Mouse (Mus musculus) CH12.LX (cell line): ENCODE results near the gene G430095P16Rik. TPM values are rescaled to one million over a fixed set of nuclear protein-coding genes. Genes with fewer than 3 reads are reported as not detected.

Experiments used
- DNase-seq: peaks from one replicate; pipeline ENCODE4 v3.0.0-alpha.2; 2013; ENCODE audit errors: extremely low read depth
- H3K27ac ChIP-seq: 2 replicates; pipeline ENCODE4 v1.5.1; 2012; ENCODE audit warnings: low read depth, mild to moderate bottlenecking, control low read depth, moderate library complexity; ENCODE audit not compliant: insufficient read depth
- H3K27me3 ChIP-seq: replicated peaks from 2 replicates; pipeline ENCODE3; 2012; ENCODE audit warnings: inconsistent platforms
- H3K36me3 ChIP-seq, 2 experiments: replicated peaks in 1 of 2; 2 replicates each; pipeline versions ENCODE3 to v1.6.1; 2012; ENCODE audit warnings: inconsistent platforms in 1 of 2, low read length in 1 of 2, mild to moderate bottlenecking in 1 of 2, mixed read lengths in 1 of 2, moderate library complexity in 1 of 2; ENCODE audit not compliant: control insufficient read depth in 1 of 2, insufficient read depth in 1 of 2
- H3K4me1 ChIP-seq, 2 experiments: 2 replicates each; pipeline ENCODE4 v1.6.1; 2012; ENCODE audit warnings: inconsistent platforms in 1 of 2, moderate library complexity in 1 of 2; ENCODE audit not compliant: insufficient read depth in 2 of 2, control insufficient read depth in 1 of 2
- H3K4me2 ChIP-seq: 2 replicates; pipeline ENCODE4 v1.6.1; 2012; ENCODE audit warnings: low read depth, mild to moderate bottlenecking, control low read depth; ENCODE audit not compliant: poor library complexity, insufficient read depth, severe bottlenecking
- H3K4me3 ChIP-seq, 3 experiments: fragments of 150-350 bp in 1 of 3; sonication (generic) in 1 of 3; replicated peaks in 1 of 3; 2 replicates each; pipeline versions ENCODE3 to v1.5.1; 2011 to 2012; ENCODE audit warnings: low read depth in 2 of 3, low read length in 2 of 3, mild to moderate bottlenecking in 2 of 3, moderate library complexity in 2 of 3, control low read depth in 1 of 3, improper control_type of control experiment in 1 of 3, inconsistent platforms in 1 of 3, mixed read lengths in 1 of 3; ENCODE audit not compliant: poor library complexity in 1 of 3
- H3K79me2 ChIP-seq: replicated peaks from 2 replicates; pipeline ENCODE4 v1.6.1; 2012; ENCODE audit warnings: mild to moderate bottlenecking, moderate library complexity; ENCODE audit not compliant: control insufficient read depth, poor library complexity, insufficient read depth, severe bottlenecking; ENCODE audit errors: extremely low read depth
- H3K9ac ChIP-seq: 2 replicates; pipeline ENCODE4 v1.6.1; 2012; ENCODE audit warnings: low read depth, mild to moderate bottlenecking, control low read depth, moderate library complexity; ENCODE audit not compliant: insufficient read depth
- H3K9me3 ChIP-seq: replicated peaks from 2 replicates; pipeline ENCODE3; 2012; ENCODE audit warnings: low read length, inconsistent platforms, mixed read lengths
- BHLHE40 ChIP-seq: IDR thresholded peaks from 2 replicates; pipeline ENCODE4 v1.6.1; 2011; ENCODE audit warnings: mild to moderate bottlenecking, low read depth, low read length, improper control_type of control experiment
- CHD1 ChIP-seq: IDR thresholded peaks from 2 replicates; pipeline ENCODE4 v1.6.1; 2012; ENCODE audit warnings: low read depth, low read length, improper control_type of control experiment, inconsistent platforms
- CHD2 ChIP-seq: IDR thresholded peaks from 2 replicates; pipeline ENCODE4 v1.6.1; 2011; ENCODE audit warnings: low read length, improper control_type of control experiment
- CTCF ChIP-seq, 2 experiments: IDR thresholded peaks in 1 of 2; conservative IDR thresholded peaks in 1 of 2; 2 replicates each; pipeline ENCODE4 v1.5.1; 2011 to 2012; ENCODE audit warnings: low read depth in 2 of 2, low read length in 2 of 2, improper control_type of control experiment in 1 of 2, inconsistent platforms in 1 of 2, mild to moderate bottlenecking in 1 of 2, moderate library complexity in 1 of 2
- E2F4 ChIP-seq: IDR thresholded peaks from 2 replicates; pipeline ENCODE4 v1.6.1; 2011; ENCODE audit warnings: low read depth, low read length, improper control_type of control experiment; ENCODE audit not compliant: insufficient replicate concordance
- ELF1 ChIP-seq: IDR thresholded peaks from 2 replicates; pipeline ENCODE4 v1.6.1; 2014; ENCODE audit warnings: low read depth, mild to moderate bottlenecking, inconsistent platforms, low read length, improper control_type of control experiment
- ETS1 ChIP-seq: conservative IDR thresholded peaks from 2 replicates; pipeline ENCODE4 v1.6.1; 2012; ENCODE audit warnings: low read depth, mild to moderate bottlenecking, inconsistent platforms, low read length, improper control_type of control experiment, moderate library complexity
- GABPA ChIP-seq: IDR thresholded peaks from 2 replicates; pipeline ENCODE4 v1.6.1; 2012; ENCODE audit warnings: low read depth, low read length, improper control_type of control experiment, inconsistent platforms; ENCODE audit not compliant: insufficient replicate concordance
- JUN ChIP-seq: IDR thresholded peaks from 2 replicates; pipeline ENCODE4 v1.6.1; 2011; ENCODE audit warnings: low read depth, mild to moderate bottlenecking, low read length, improper control_type of control experiment, moderate library complexity; ENCODE audit not compliant: insufficient read depth
- JUND ChIP-seq: conservative IDR thresholded peaks from 2 replicates; pipeline ENCODE4 v1.6.1; 2011; ENCODE audit warnings: low read depth, low read length, improper control_type of control experiment
- MAFK ChIP-seq: IDR thresholded peaks from 2 replicates; pipeline ENCODE4 v1.6.1; 2011; ENCODE audit warnings: low read length, improper control_type of control experiment; ENCODE audit not compliant: insufficient replicate concordance
- MAZ ChIP-seq: IDR thresholded peaks from 2 replicates; pipeline ENCODE4 v1.6.1; 2012; ENCODE audit warnings: low read depth, mild to moderate bottlenecking, inconsistent platforms, low read length, improper control_type of control experiment, moderate library complexity
- MXI1 ChIP-seq: IDR thresholded peaks from 2 replicates; pipeline ENCODE4 v1.6.1; 2011; ENCODE audit warnings: mild to moderate bottlenecking, low read depth, low read length, improper control_type of control experiment
- NELFE ChIP-seq: IDR thresholded peaks from 2 replicates; pipeline ENCODE4 v1.6.1; 2011; ENCODE audit warnings: low read depth, low read length, improper control_type of control experiment
- NRF1 ChIP-seq: IDR thresholded peaks from 2 replicates; pipeline ENCODE4 v1.6.1; 2014; ENCODE audit warnings: low read depth, mild to moderate bottlenecking, inconsistent platforms, low read length, improper control_type of control experiment, moderate library complexity
- POLR2AphosphoS2 ChIP-seq: IDR thresholded peaks from 2 replicates; pipeline ENCODE4 v1.6.1; 2011; ENCODE audit warnings: low read depth, low read length, improper control_type of control experiment
- RAD21 ChIP-seq: IDR thresholded peaks from 2 replicates; pipeline ENCODE4 v1.6.1; 2011; ENCODE audit warnings: low read depth, mild to moderate bottlenecking, low read length, improper control_type of control experiment, moderate library complexity
- RCOR1 ChIP-seq: conservative IDR thresholded peaks from 2 replicates; pipeline ENCODE4 v1.6.1; 2012; ENCODE audit warnings: low read depth, mild to moderate bottlenecking, inconsistent platforms, low read length, improper control_type of control experiment
- SIN3A ChIP-seq: IDR thresholded peaks from 2 replicates; pipeline ENCODE4 v1.6.1; 2012; ENCODE audit warnings: low read length, improper control_type of control experiment, inconsistent platforms
- SMC3 ChIP-seq: IDR thresholded peaks from 2 replicates; pipeline ENCODE4 v1.6.1; 2011; ENCODE audit warnings: low read depth, low read length, improper control_type of control experiment
- UBTF ChIP-seq: IDR thresholded peaks from 2 replicates; pipeline ENCODE4 v1.6.1; 2012; ENCODE audit warnings: low read depth, mild to moderate bottlenecking, inconsistent platforms, low read length, improper control_type of control experiment, moderate library complexity
- USF1 ChIP-seq: IDR thresholded peaks from 2 replicates; pipeline ENCODE4 v1.6.1; 2014; ENCODE audit warnings: low read depth, mild to moderate bottlenecking, inconsistent platforms, low read length, improper control_type of control experiment
- ZC3H11A ChIP-seq: IDR thresholded peaks from 2 replicates; pipeline ENCODE4 v1.6.1; 2012; ENCODE audit warnings: low read depth, mild to moderate bottlenecking, inconsistent platforms, low read length, improper control_type of control experiment
- ZMIZ1 ChIP-seq: IDR thresholded peaks from 2 replicates; pipeline ENCODE4 v1.6.1; 2012; ENCODE audit warnings: low read depth, mild to moderate bottlenecking, inconsistent platforms, low read length, improper control_type of control experiment
- ZNF384 ChIP-seq: IDR thresholded peaks from 2 replicates; pipeline ENCODE4 v1.6.1; 2012; ENCODE audit warnings: low read depth, low read length, improper control_type of control experiment, inconsistent platforms
- dilution Hi-C: fragments of 300-500 bp; cut with MboI; formaldehyde crosslinking; loops from 2 replicates; pipeline ENCODE4 v1.14.3; 2020; ENCODE audit warnings: low sequenced_read_pairs; ENCODE audit not compliant: extremely low pct_unique_long_range_greater_than_20kb, extremely low pct_ligation_motif_present
- in situ Hi-C: fragments of 300-500 bp; cut with MboI; formaldehyde crosslinking; loops from 3 replicates; pipeline ENCODE4 v1.14.3; 2019; ENCODE audit warnings: low sequenced_read_pairs, low pct_ligation_motif_present, low pct_unique_long_range_greater_than_20kb, mixed read lengths
- polyA plus RNA-seq: library from polyadenylated mRNA; unstranded; fragments of >175 nt; gene quantifications from 2 replicates; pipeline ENCODE4 v1.2.1, GENCODE M21; 2012; ENCODE audit warnings: low read depth; ENCODE audit not compliant: insufficient read length
- total RNA-seq, 2 experiments: library from RNA; depleted of rRNA; stranded (reverse); fragments of 300-350 nt in 1 of 2; fragments of >200 nt in 1 of 2; gene quantifications; 2 replicates each; pipeline ENCODE4 v1.2.3; 2012 to 2014

G430095P16Rik gene
- total and polyA plus RNA-seq, 3 experiments, result 0.17 TPM; not detected in 2

GRCm38 (mm10) chr8:84704356-84704755 lies 18.5 kb upstream of the G430095P16Rik start:
- Histone ChIP-seq H3K27ac (peak overlapping the region; percentile 80), H3K4me2 (peak overlapping the region; percentile 81), H3K4me1 (peaks cover 16 to 73% of the 10 kb centered on the region in 2 experiments), H3K27me3 (no peaks in the 10 kb centered on the region), H3K79me2 (peaks cover 18% of the 10 kb centered on the region), H3K4me3 (peak overlapping the region; percentile 16 to 48 (median 43)), H3K9ac (peak overlapping the region; percentile 45; the same call in 1 of the 2 replicates), H3K36me3 (peaks cover 13 to 36% of the 10 kb centered on the region in 2 experiments), H3K9me3 (peaks cover 2% of the 10 kb centered on the region)
- TF ChIP-seq NRF1, result no peak
- TF ChIP-seq SMC3, result peak; percentile 54
- no peak for TF ChIP-seq ZNF384
- TF ChIP-seq RCOR1, result no peak
- no peak for TF ChIP-seq JUN
- no peak for TF ChIP-seq MAFK
- TF ChIP-seq E2F4, result no peak
- 0 out of 2 replicates have a peak, but pooled peaks have one; percentile 50 for TF ChIP-seq MAZ
- TF ChIP-seq CHD1, result peak; percentile 36; the same call in 1 of the 2 replicates
- peak; percentile 66 for TF ChIP-seq ZMIZ1
- TF ChIP-seq ELF1, result peak; percentile 17; the same call in 1 of the 2 replicates
- 0 out of 2 replicates have a peak, but pooled peaks have one; percentile 17 for TF ChIP-seq BHLHE40
- TF ChIP-seq ETS1, result no peak
- TF ChIP-seq UBTF, result no peak
- TF ChIP-seq MXI1, result no peak; the same call in none of the 2 replicates
- no peak for TF ChIP-seq CHD2
- peak; percentile 26 for TF ChIP-seq RAD21
- TF ChIP-seq CTCF (conservative IDR thresholded peaks at IDR 0.05 in 1 of 2, IDR thresholded peaks at IDR 0.05 in 1 of 2; ENCODE audit: low read depth in 2 of 2, low read length in 2 of 2), result peak in 1 of 2 experiments; percentile 80; a peak in 3 of 4 replicates
- no peak for TF ChIP-seq NELFE
- no peak for TF ChIP-seq GABPA
- TF ChIP-seq JUND, result no peak
- no peak for TF ChIP-seq POLR2AphosphoS2
- TF ChIP-seq SIN3A, result peak; percentile 69
- TF ChIP-seq ZC3H11A, result no peak
- TF ChIP-seq USF1, result no peak
- dilution Hi-C loops (no loop called here), in situ Hi-C loops (no loop called here)
- peak; percentile 68 for DNase-seq
